Mouse (Mus musculus): ENCODE results near the gene Mrc1.
"Not testable (repeated sequence)": the region's sequence is repeated elsewhere in the genome, so short reads cannot be mapped to it uniquely, and the experiment has no call there.

The Mrc1 gene

DNA sequence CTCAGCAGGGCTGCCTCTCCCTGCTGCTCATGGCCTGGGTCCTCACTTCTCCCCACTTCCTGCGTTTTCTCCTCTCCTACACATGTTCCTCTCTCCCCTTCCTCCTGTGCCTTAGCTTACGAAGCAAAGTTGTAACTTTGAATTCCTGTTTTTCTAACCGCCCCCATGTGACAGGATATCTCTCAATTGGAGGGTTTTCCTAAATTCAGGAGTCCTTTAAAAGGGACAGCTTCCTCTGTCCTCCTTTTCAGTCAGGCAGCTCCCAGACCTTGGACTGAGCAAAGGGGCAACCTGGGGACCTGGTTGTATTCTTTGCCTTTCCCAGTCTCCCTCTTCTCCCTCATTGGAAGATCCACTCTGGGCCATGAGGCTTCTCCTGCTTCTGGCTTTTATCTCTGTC, at the start of gene Mrc1:
Mrc1 (plus strand) TSS at position 244 of the 400 bp plus-strand sequence.
- POLR2A ChIA-PET: interaction anchor here in 1 of 4 experiments (0.7 kb wide), 1 partner anchor 38 kb away, joined by 5 read pairs; no protein-coding TSS in a partner anchor
- CTCF ChIA-PET: interaction anchor here in 1 of 4 experiments (0.6 kb wide), 1 partner anchor 583 kb away, joined by 4 read pairs; no protein-coding TSS in a partner anchor

GRCm38 (mm10) chr2:14184375-14184774, 44.8 kb upstream of the Mrc1 start:
- POLR2A ChIA-PET: no interaction called here
- CTCF ChIA-PET: no interaction called here

DNA sequence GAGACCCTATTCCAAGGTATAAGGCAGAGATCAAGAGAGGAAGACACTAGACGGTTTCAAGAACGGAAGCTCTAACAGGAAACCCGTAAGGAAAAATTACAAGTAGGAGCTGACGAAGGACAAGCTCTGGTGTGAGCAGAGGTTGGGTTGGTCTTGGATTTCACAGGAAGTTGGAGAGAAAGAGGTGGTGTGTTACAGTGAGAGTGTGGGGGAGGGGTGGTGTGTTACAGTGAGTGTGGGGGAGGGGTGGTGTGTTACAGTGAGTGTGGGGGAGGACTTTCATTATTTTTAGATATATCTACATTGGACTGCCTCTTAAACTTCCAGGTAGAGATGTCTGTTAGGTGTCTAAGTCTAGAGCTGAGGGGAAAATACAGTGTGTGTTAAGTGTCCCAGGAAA, 38.5 kb upstream of the Mrc1 start:
- CTCF ChIA-PET: no interaction called here
- POLR2A ChIA-PET: no interaction called here

- ChIA-PET CTCF (no interaction called here), POLR2A (no interaction called here)
Observed at GRCm38 (mm10) chr2:14191601-14192000, 37.6 kb upstream of the Mrc1 start.

GRCm38 (mm10) chr2:14192046-14192445, 37.1 kb upstream of the Mrc1 start:
- CTCF ChIA-PET: no interaction called here
- POLR2A ChIA-PET: no interaction called here

DNA sequence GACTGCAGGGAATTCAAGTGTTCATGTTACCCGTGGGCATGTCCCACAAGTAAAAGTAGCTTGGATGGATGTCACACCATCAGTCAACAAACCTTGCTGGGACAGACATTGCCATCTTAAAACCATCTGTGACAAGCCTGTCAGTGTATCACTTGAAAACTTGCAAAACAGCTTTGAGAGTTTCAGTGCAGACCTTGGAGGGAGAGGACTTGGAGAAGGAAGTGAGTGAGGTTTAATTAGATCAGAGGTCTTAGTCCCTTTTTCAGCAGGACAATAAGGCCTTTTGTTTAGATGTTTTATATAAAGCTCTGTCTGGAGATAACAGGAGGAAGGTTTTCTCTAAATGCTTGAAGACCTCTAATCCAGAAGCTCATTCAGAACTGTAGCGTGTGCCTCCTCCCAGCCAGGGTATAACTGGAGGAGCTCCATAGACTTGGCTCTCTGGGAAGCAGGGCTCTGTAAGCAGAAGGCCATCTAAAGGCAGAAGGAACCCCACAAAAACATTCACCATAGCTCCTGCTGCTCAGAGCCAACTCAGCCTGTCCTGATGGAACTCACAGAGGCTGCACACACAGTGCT, 30.8 kb upstream of the Mrc1 start:
- CTCF ChIA-PET, POLR2A ChIA-PET: not testable (repeated sequence)

GRCm38 (mm10) chr2:14199621-14200020, 29.6 kb upstream of the Mrc1 start:
- POLR2A ChIA-PET: no interaction called here

GRCm38 (mm10) chr2:14200879-14201445, 28.2 kb upstream of the Mrc1 start:
- CTCF ChIA-PET, POLR2A ChIA-PET: not testable (repeated sequence)

More at GRCm38 (mm10) chr2:14199621-14200020, 29.6 kb upstream of the Mrc1 start:
- CTCF ChIA-PET: no interaction called here

DNA sequence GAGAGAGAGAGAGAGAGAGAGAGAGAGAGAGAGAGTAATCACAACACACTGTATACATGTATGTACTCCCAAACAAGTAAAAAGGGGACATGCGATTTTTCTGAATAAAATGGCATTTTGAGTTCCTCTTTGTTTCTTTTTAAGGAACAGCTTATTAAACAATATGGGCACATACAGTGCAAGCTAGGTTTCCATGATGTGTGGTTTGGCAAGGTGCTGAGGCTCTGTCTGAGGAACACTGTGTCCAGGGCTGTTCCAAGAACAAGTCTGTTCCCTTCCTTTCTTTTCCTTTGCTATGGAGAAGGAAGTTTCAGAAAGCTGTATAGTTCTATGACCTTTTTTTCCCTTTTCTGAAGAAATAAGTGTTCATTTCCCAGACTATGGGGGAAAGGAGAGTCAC, 24.9 kb upstream of the Mrc1 start:
- CTCF ChIA-PET: interaction anchor here in 1 of 4 experiments (0.6 kb wide), 1 partner anchor 90 kb away, joined by 3 read pairs; no protein-coding TSS in a partner anchor

DNA sequence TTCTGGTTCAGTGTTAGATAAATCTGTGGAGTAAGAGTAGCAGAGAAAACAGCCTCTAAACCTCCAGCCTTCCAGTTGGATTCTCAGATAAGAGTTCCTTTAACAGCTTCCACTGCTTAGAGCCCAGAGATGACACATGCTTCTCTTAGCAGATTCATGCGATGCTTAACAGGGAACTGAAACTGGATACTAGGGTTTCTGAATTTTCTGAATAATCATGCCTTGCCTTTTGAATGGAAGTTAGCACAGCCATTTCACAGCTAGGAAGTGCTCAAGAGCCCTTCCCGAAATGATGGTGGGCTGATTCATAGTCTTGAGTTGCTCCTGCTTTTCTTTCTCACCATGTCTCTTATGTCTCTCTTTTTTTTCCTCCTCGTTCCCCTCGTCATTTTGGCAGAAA, 22.4 kb upstream of the Mrc1 start:
- CTCF ChIA-PET: no interaction called here
- POLR2A ChIA-PET: no interaction called here

More for the DNA sequence above, 24.9 kb upstream of the Mrc1 start:
- POLR2A ChIA-PET: interaction anchor here in 1 of 4 experiments (0.6 kb wide), 1 partner anchor 247 kb away, joined by 3 read pairs; no protein-coding TSS in a partner anchor

GRCm38 (mm10) chr2:14210731-14211130, 18.5 kb upstream of the Mrc1 start:
- ChIA-PET POLR2A (interaction anchor here in 1 of 4 experiments (0.7 kb wide), 1 partner anchor 18 kb away, joined by 4 read pairs; no protein-coding TSS in a partner anchor), CTCF (no interaction called here)

- POLR2A ChIA-PET: no interaction called here
Observed at GRCm38 (mm10) chr2:14211606-14212005, 17.6 kb upstream of the Mrc1 start.

DNA sequence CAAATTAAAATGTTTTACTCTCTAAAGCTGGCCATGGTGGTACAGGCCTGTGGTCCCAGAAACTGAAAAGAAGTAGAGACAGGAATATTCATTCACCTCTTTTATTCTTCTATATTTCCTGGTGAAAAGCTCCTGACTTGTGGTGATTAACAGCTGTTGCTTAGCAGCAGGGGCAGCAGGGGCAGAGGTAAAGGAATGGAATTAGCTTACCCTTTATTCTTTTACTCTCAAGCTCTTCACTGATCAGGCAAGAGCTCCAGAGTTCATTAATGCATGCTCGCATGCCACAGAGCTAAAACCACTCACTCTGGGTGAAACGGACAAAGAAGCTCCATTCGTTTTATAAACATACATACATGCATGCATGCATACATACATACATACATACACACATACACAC, 14.4 kb upstream of the Mrc1 start:
- POLR2A ChIA-PET: no interaction called here
- CTCF ChIA-PET: no interaction called here

More at GRCm38 (mm10) chr2:14211606-14212005, 17.6 kb upstream of the Mrc1 start:
- CTCF ChIA-PET: no interaction called here

DNA sequence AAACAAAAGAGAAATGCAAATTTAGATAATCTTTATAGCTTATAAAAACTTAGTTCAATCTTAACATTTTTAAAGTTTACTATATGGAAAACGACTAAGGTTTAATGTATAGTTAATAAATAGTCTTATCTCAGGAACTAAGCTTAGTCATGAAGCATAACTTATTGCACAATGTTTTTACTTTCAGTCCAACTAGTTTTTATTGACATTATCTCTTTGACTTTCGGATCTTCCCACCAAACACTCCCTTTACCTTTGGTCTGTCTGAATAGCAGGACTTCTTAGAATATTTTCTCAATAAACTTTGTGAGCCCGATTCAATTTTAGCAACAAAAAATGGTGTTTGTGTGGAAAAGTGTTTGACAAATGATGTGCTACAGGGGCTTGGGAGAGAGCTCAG, 12.5 kb upstream of the Mrc1 start:
- POLR2A ChIA-PET: no interaction called here
- CTCF ChIA-PET: interaction anchor here in 2 of 4 experiments (0.7 to 1.3 kb wide), 2 partner anchors 17 to 404 kb away, joined by 3 read pairs; no protein-coding TSS in a partner anchor

- CTCF ChIA-PET: interaction anchor here in 3 of 4 experiments (0.6 to 1.5 kb wide), 5 partner anchors 10 to 380 kb away, joined by 3 to 10 read pairs (median 4); no protein-coding TSS in a partner anchor
- POLR2A ChIA-PET: no interaction called here
Observed at GRCm38 (mm10) chr2:14218126-14218525, 11.1 kb upstream of the Mrc1 start.

GRCm38 (mm10) chr2:14224387-14224786, 4.8 kb upstream of the Mrc1 start:
- POLR2A ChIA-PET: no interaction called here
- CTCF ChIA-PET: interaction anchor here in 1 of 4 experiments (0.6 kb wide), 1 partner anchor 12 kb away, joined by 3 read pairs; no protein-coding TSS in a partner anchor

DNA sequence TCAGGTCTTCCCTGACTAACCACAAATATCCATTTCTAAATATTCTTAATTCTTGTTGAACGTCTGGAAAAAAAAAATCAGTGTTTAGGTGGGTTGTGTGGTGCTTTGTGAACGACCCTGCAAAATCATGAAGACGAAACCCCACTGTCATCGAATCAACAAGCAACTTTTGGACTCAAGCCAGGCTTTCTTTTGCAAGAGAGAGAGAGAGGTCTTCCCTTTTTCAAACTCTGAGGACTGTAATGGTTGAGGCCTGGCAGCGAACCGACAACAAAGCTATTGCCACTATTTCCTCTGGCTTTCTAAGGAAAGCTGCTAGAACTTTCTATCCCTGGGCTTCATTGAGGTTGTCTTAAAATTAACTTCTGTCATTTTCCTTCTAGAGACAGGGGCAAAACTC, 697 bp upstream of the Mrc1 start:
- ChIA-PET CTCF (interaction anchor here in 1 of 4 experiments (0.6 kb wide), 1 partner anchor 11 kb away, joined by 4 read pairs; no protein-coding TSS in a partner anchor), POLR2A (interaction anchor here in 1 of 4 experiments (0.7 kb wide), 1 partner anchor 38 kb away, joined by 5 read pairs; no protein-coding TSS in a partner anchor)

DNA sequence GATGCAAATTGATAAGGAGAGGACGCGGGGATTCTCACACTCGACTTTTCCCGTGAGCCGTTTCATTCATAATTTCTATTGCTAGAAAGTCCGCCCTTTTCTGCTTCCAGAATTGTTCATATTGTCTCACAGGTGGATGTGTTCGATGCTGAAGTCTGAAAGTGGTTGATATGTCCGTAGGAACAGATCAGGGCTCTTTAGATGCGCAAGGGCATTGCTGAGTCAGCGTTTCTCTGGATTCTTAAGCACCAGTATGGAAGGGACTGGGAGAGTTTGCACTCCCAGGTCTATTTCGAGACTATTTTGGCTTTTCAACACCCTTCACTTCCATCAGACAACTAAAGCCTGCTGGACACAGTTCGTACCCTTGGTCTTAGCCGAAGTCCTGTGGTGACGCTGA, 787 bp downstream of the Mrc1 start:
- ChIA-PET POLR2A (no interaction called here), CTCF (no interaction called here)

DNA sequence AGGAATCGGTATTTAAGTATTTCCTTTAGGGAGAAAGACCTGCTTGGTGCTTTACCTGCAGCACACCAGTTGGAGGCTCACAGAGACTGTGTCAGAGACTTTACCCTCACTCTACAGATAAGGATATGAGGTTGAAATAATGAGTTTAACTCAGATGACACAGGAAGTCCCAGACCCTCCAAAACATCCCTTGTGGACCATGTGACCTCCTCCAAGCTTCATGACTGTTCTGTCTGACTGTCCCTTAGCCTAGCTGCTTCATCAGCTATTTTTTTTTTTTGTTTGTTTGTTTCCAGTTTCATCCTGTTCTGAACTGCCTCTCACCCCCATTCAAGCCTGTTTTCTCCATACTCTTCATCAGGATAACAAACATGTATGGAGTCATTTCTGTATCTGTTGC, 3.7 kb downstream of the Mrc1 start:
- POLR2A ChIA-PET: no interaction called here

GRCm38 (mm10) chr2:14233983-14234382, 4.8 kb downstream of the Mrc1 start:
- CTCF ChIA-PET: interaction anchor here in 1 of 4 experiments (0.5 kb wide), 1 partner anchor 17 kb away, joined by 3 read pairs; no protein-coding TSS in a partner anchor

More for the DNA sequence above, 3.7 kb downstream of the Mrc1 start:
- CTCF ChIA-PET: no interaction called here

DNA sequence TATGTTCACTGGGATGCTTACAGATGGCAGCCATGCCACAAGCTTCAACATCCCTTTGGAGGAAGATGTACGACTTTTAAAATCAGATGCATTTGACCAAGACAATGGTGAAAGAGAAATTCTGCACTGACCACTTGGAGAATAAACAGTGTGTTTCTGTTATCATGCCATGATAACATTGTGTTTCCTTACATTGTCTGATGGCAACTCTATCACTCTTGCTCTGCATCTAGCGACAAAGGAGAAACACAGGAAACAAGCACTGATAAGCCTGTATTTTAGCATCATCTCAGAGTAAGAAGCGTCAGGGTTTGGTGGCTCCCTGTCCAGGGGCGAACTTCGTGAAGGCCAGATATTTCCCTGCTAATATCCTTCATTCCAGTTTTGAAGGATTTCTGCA, 6.1 kb downstream of the Mrc1 start:
- POLR2A ChIA-PET: no interaction called here
- CTCF ChIA-PET: no interaction called here

More at GRCm38 (mm10) chr2:14233983-14234382, 4.8 kb downstream of the Mrc1 start:
- POLR2A ChIA-PET: no interaction called here
